Mouse (Mus musculus) Patski (cell line): Measurements from ENCODE around the gene Trim6. TPM values are rescaled to one million over a fixed set of nuclear protein-coding genes. Genes with fewer than 3 reads are reported as not detected.

ENCODE experiments used
- ATAC-seq: fragments of 100-300 bp; one replicate; pipeline ENCODE4 v1.8.0; 2021
- CTCF ChIA-PET: fragments of 350-600 bp; sonication (Branson Sonifier 250); formaldehyde crosslinking; loops from one replicate; lab custom pipeline; 2022; ENCODE audit warnings: inconsistent platforms; lab: Charles Lee
- POLR2A ChIA-PET: fragments of 350-600 bp; sonication (Branson Sonifier 250); formaldehyde crosslinking; loops from one replicate; lab custom pipeline; 2022; ENCODE audit warnings: antibody characterized with exemption, inconsistent platforms; lab: Charles Lee
- DNase-seq: peaks from one replicate; pipeline ENCODE4 v3.0.0-alpha.2; 2011; ENCODE audit warnings: low read depth, low spot score
- H3K27me3 ChIP-seq: fragments of 371-371 bp; one replicate; pipeline ENCODE4 v1.5.1; 2021
- CTCF ChIP-seq: fragments of 100-300 bp; IDR thresholded peaks from one replicate; pipeline ENCODE4 v1.5.1; 2021
- in situ Hi-C: fragments of 300-500 bp; cut with MboI; formaldehyde crosslinking; loops from 3 replicates; pipeline ENCODE4 v1.11.1; 2018; ENCODE audit warnings: low pct_unique_long_range_greater_than_20kb, mixed read lengths
- polyA plus RNA-seq: library from polyadenylated mRNA; unstranded; gene quantifications from one replicate; pipeline ENCODE4 v1.2.3, GENCODE M21; 2021

The Trim6 gene
- polyA plus RNA-seq: 0.08 TPM

- DNase-seq (no peak), ATAC-seq (peak; percentile 39)
- H3K27me3 ChIP-seq: no peaks in the 10 kb centered on the region
- ChIA-PET CTCF (no interaction called here), POLR2A (no interaction called here)
- no peak for TF ChIP-seq CTCF
- in situ Hi-C loops: loop anchor here (25.0 kb wide), 1 partner anchor 1293 kb away; no protein-coding TSS in a partner anchor
Measured at GRCm38 (mm10) chr7:104218701-104219569, at the start of gene Trim6. Trim6 (plus strand) TSS chr7:104218793.

- POLR2A ChIA-PET: no interaction called here
- no peak for DNase-seq
Measured at GRCm38 (mm10) chr7:104169634-104170204, 48.9 kb upstream of the Trim6 start.

GRCm38 (mm10) chr7:104175085-104175484 is 43.5 kb upstream of the Trim6 start:
- DNase-seq (no peak), ATAC-seq (no peak)
- in situ Hi-C loops: no loop called here
- TF ChIP-seq CTCF: no peak
- H3K27me3 ChIP-seq: peaks cover 13% of the 10 kb centered on the region
- CTCF ChIA-PET: no interaction called here
- POLR2A ChIA-PET: no interaction called here

More at GRCm38 (mm10) chr7:104169634-104170204, 48.9 kb upstream of the Trim6 start:
- TF ChIP-seq CTCF: no peak
- in situ Hi-C loops: no loop called here
- CTCF ChIA-PET: no interaction called here
- no peak for ATAC-seq
- H3K27me3 ChIP-seq: peaks cover 3% of the 10 kb centered on the region

GRCm38 (mm10) chr7:104178422-104179054 is 40.1 kb upstream of the Trim6 start:
- DNase-seq: no peak
- H3K27me3 ChIP-seq: peaks cover 13% of the 10 kb centered on the region
- in situ Hi-C loops: no loop called here
- CTCF ChIA-PET: no interaction called here
- POLR2A ChIA-PET: no interaction called here
- no peak for TF ChIP-seq CTCF
- no peak for ATAC-seq

- H3K27me3 ChIP-seq: peaks cover 10% of the 10 kb centered on the region
- ATAC-seq (no peak), DNase-seq (no peak)
- POLR2A ChIA-PET: no interaction called here
- in situ Hi-C loops: no loop called here
- TF ChIP-seq CTCF: no peak
- CTCF ChIA-PET: no interaction called here
Measured at GRCm38 (mm10) chr7:104179074-104179473, 39.5 kb upstream of the Trim6 start.

GRCm38 (mm10) chr7:104183292-104183691 is 35.3 kb upstream of the Trim6 start, which contains the start of gene Olfr648:
Olfr648 (minus strand) TSS chr7:104183392.
- CTCF ChIA-PET: no interaction called here
- H3K27me3 ChIP-seq: peaks cover 5% of the 10 kb centered on the region
- in situ Hi-C loops: no loop called here
- no peak for TF ChIP-seq CTCF
- DNase-seq (no peak), ATAC-seq (no peak)
- POLR2A ChIA-PET: no interaction called here

- in situ Hi-C loops: no loop called here
- TF ChIP-seq CTCF: no peak
- POLR2A ChIA-PET: no interaction called here
- no peak for ATAC-seq
- DNase-seq: no peak
- CTCF ChIA-PET: no interaction called here
- H3K27me3 ChIP-seq: peaks cover 9% of the 10 kb centered on the region
Measured at GRCm38 (mm10) chr7:104191275-104191674, 27.3 kb upstream of the Trim6 start.

- H3K27me3 ChIP-seq: peaks cover 12% of the 10 kb centered on the region
- in situ Hi-C loops: no loop called here
- no peak for ATAC-seq
- POLR2A ChIA-PET: no interaction called here
- CTCF ChIA-PET: interaction anchor here (0.8 kb wide), 1 partner anchor 29 kb away, joined by 3 read pairs; no protein-coding TSS in a partner anchor
- TF ChIP-seq CTCF: no peak
- no peak for DNase-seq
Measured at GRCm38 (mm10) chr7:104195885-104196284, 22.7 kb upstream of the Trim6 start, which contains the start of gene Olfr649. Olfr649 (minus strand) TSS chr7:104195985.

GRCm38 (mm10) chr7:104199822-104200221 is 18.8 kb upstream of the Trim6 start:
- ChIA-PET POLR2A (no interaction called here), CTCF (no interaction called here)
- H3K27me3 ChIP-seq: peaks cover 4% of the 10 kb centered on the region
- in situ Hi-C loops: loop anchor here (10.0 to 25.0 kb wide), 2 partner anchors 405 to 1312 kb away; partner anchors contain the start of gene Olfr655
- DNase-seq (peak; percentile 4), ATAC-seq (peak; percentile 91)
- TF ChIP-seq CTCF: peak; percentile 96

GRCm38 (mm10) chr7:104206197-104206596 is 12.4 kb upstream of the Trim6 start:
- DNase-seq (no peak), ATAC-seq (no peak)
- ChIA-PET CTCF (no interaction called here), POLR2A (no interaction called here)
- H3K27me3 ChIP-seq: no peaks in the 10 kb centered on the region
- in situ Hi-C loops: loop anchor here (10.0 to 25.0 kb wide), 2 partner anchors 399 to 1306 kb away; partner anchors contain the start of gene Olfr655
- TF ChIP-seq CTCF: no peak
